Mouse (Mus musculus): ENCODE measurements at regions not wholly inside any gene's neighbourhood (a gene's known extent, or its start where the extent isn't known, plus 50 kb on each side); places are given as distances from the start of the nearest gene placed in this dataset.

DNA sequence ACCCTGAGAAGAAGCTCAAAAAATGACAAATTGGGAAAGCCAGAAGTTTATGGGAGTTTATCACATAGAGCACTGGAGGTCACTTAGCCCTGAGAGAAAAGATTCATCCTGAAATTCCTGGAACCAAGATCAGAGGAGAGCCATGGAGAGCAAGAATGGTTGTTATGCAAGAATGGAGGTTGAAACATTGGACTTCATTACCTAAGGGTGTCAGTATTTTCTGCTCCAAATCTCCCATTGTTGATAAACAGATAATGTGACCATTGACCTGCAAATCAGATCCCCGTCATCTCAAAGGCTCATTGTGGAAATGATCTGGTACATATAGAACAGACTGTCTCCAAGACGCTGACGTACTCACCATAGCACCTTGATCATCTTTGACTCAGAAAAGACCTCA lies 1477.6 kb upstream of the Slc10a2 start:
- no peak for DNase-seq (ENCODE audit: low spot score)

- DNase-seq (ENCODE audit: low spot score) = no peak
Measured at GRCm38 (mm10) chr8:6577868-6578634, 1472.9 kb upstream of the Slc10a2 start.

- DNase-seq (ENCODE audit: low spot score) = no peak
Measured at GRCm38 (mm10) chr8:6575241-6575640, 1470.1 kb upstream of the Slc10a2 start.

DNA sequence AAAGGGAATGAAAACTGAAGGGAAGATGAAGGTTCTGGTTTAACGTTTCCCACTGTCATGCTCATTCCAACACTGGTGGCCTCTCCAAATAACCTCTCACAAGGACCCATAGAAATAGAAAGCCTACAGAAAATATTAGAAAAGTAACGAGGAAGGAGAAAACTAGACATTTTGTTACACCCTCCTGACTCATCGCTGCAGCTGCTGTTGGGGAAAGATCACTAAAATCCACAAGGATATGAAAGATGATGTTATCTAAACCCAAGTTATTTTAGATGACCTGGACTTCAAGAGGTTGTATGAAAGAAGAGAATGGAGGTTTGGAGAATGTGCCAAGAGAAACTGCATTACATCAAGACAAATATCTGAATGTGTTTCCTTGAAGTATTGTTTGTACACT lies 1468.3 kb upstream of the Slc10a2 start:
- DNase-seq (ENCODE audit: low spot score) = no peak

DNA sequence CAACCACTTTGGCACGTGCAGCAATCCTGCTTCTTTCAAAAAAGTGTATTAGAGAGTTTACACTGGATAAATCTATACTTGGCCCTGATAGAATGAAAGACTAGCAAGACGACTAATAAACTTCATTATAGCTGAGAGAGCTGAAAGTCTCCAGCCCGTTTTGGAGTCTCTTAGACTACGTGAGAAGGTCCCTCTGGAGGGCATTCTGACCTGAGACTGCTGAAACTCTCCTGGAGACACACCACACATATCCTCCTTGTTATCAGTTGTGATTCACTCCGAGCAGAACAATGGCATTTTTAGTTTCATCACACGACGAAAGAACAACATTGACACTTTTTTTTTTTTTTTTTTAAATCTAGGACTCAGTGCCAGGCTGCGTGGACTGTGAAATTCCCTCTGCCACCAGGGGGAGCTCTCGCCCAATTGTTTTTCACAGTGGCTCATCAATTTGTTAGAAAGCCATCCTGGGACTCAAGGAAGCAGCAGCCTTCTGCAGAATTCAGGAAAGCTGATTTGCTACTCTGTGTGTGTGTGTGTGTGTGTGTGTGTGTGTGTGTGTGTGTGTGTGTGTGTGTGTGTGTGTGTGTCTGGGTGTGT lies 1467.0 kb upstream of the Slc10a2 start:
- peak; percentile 59 for DNase-seq (ENCODE audit: low spot score)

- DNase-seq (ENCODE audit: low spot score) = no peak
Measured at GRCm38 (mm10) chr8:6550965-6551364, 1445.8 kb upstream of the Slc10a2 start.

DNA sequence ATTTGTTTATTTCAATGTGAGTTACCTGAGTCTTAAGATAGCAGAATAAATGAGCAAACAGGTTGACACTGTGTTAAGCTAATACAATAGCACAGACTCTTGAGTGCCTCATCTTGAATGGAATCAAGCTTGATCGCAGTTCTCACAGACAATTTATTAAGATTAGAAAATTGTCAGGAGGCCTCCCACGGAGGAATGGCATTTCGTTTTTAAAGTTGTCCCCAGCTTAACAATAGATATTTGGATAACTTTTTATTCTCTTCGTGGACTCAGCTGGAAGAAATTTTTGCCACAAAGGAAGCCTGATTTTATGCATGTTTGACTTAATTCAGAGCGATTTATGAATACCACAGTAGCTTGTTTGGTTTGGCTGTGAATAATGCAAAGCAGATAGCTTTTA lies 1422.0 kb upstream of the Slc10a2 start:
- no peak for DNase-seq (ENCODE audit: low spot score)

DNA sequence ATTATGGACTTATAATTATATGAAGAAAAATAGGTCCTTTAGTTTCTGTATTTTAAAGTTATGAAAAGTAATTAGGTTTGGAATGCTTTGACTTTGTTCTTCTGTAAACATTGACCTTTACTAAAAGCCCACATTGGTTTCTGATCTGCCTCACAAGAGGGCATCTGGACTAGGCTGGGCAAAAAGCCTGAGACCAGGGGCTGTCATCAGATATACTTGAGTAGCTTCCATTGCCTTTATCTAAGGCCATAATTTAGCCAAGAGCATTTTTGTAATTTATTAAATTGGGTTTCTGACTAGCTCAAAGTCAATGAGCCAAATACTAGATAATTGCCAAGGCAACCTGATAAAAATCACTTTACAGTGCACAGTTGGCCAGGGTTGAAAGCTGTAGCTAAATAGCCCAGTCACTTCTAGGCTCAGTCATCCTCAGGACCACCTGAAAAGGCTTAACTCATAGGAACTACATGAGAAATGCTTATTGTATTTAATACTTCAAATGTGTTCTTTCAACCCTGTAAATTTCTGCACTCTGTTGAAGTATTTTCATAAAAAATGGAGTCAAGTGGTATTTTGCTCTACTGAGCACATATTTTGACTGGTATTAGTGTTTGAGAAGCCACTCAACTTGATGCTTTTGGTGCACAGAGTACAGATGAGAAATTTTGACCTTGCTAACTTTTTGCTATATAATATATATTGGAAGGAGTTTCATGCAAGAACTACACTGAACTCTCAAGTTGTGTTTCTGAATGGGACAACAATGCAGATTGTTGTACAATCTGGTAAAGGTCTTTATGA lies 1410.9 kb upstream of the Slc10a2 start:
- DNase-seq (ENCODE audit: low spot score) = no peak

DNA sequence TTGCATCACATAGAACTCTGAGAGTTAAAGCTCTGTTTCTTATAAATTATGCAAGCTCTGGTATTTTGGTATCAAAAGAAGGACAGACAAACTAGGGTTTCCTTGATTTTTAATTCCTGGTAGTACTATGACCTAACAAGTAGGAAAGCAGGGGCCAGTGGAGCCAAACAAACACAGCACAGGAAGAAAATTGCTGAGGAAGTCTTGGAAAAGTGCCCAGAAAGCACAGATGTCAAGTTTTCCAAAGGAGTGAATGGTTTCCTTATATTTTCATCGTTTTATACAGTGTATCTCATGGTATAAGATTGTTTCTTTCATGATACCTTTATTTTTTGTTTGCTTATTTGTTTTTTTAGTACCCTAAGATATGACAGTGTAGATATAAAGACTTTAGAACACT lies 1387.3 kb upstream of the Slc10a2 start:
- DNase-seq (ENCODE audit: low spot score) = no peak

DNA sequence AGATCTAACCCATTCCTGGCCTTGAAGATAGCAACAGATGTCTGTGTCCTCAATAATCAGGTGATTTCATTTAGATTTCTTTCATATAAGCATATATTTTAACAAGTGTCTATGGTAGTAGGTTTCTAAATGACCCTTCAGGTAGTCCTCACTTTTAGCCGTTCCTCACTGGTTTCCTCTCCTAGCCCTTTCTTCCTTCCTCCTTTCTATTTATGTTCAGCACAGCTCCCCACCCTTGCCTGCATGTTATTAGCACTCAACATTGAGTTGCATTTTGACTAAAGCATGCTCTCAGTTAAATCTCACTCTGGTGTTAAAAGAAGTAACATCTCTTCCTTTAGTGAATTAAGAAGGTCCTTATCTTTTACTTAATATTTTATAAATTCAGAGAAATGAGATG lies 1376.8 kb upstream of the Slc10a2 start:
- no peak for DNase-seq (ENCODE audit: low spot score)

DNA sequence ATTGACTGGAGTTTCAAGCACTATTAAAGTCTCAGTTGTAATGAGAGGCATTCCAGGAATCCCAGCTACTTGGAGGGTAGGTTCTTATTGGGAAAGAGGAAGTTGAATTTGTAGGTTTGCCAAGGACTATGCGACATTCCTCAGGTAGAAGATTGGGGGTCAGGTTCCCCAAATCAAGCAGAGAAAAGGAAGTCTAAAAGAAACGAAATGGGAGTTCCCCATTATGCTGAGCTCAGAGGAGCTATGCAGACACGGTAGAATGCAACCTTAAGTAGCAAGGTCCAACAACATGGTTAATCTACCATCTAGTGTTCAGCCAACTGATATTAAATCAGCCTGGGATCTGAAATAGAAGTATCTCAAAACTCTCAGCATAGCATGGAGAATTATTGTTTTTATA lies 1365.9 kb upstream of the Slc10a2 start:
- no peak for DNase-seq (ENCODE audit: low spot score)

DNA sequence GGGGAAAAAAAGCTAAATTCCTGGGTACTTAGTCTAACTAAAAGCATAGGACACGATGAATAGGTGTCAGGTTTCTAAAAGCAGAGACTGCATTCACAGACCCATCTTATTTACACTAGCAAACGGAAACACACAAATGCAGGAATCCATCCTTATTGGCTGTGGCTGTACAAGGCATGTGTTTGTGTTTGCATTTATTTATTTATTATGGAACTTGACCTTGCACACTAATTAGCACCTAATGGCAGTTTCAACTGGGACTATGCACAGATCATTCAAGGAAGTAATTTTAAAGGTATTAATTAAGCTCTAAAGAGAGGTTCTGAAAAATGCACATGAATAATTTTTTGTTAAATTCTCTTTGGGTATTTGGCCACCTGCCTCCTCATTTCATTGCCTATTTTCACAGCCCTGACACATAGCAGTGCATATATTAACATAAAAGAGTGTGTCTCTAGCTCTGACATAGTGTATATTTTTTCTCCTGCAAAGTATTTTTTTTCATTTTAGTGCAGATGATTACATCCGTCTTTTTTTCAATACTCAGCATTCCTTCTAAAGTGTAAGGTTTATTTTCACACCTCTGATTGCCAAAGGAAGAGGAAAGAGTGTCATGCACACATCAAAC lies 1351.5 kb upstream of the Slc10a2 start:
- no peak for DNase-seq (ENCODE audit: low spot score)

DNA sequence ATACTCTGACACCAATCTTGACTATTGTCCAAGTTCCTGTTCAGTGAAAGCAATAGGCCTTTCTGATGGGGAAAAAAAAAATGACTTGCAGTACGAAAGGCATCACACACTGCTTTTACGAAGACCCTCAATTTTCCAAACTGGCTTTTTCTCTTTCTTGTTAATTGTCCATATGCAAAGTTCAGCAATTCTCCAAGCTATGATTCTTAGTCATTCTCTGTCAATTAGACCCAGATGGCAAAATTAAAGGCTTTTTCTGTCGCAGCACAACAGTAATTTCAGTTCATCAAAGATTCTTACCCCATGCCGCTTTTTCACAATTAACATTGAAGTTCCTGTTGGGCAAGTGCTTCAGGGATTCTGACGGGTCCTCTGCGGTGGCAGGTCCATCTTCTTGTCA lies 1343.2 kb upstream of the Slc10a2 start:
- no peak for DNase-seq (ENCODE audit: low spot score)

GRCm38 (mm10) chr8:6439069-6439468 lies 1333.9 kb upstream of the Slc10a2 start:
- no peak for DNase-seq (ENCODE audit: low spot score)

Measured in heart, adult 8-10 months (tissue).